Mouse (Mus musculus) embryo, embryonic 10.5 days (tissue): ENCODE data around the gene Ano8.

Experiments
- DNase-seq: peaks from one replicate; pipeline ENCODE4 v3.0.0-alpha.2; 2015; ENCODE audit warnings: low spot score

Ano8 gene

DNA sequence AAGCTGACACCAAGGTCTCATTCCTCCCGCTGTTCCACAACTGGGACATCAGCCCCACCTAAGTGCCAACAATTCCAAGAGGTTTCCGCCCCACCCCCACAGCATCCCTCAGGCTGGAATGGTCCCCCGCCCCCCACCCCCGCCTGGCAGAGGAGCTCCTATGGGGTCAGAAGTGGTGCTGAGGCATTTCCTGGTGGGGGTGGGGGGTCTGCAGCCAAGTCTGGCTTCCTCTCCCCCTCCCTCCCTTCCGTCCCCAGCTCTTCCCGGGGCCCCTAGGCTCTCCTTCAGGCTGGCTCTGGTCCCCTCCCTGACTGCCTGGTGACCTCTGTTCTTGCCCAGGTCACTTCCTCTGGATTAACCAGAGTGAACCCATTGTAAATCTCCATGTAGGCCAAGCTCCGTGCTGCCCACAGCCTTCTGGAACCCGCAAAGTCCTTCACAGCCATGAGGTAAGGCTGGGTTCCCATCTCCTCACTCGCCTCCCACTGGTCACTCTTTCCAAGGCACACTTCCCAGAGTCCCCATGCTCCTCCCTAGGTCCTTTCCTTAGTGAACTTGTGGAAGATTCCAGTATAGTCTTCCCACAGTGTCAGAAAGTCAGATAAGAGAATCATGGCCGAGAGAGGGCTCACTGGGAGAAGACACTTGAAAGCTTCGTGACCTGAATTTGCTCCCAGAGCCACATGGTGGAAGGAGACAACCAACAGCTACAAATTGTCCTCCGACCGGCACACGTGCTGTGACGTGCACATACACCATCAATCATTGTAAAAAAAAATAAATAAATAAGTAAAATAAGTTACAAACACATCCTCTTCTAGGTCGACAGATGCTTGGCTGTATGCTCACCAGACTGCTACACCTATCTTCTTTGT lies 13.3 kb upstream of the Ano8 start:
- DNase-seq, result peak; percentile 66

DNA sequence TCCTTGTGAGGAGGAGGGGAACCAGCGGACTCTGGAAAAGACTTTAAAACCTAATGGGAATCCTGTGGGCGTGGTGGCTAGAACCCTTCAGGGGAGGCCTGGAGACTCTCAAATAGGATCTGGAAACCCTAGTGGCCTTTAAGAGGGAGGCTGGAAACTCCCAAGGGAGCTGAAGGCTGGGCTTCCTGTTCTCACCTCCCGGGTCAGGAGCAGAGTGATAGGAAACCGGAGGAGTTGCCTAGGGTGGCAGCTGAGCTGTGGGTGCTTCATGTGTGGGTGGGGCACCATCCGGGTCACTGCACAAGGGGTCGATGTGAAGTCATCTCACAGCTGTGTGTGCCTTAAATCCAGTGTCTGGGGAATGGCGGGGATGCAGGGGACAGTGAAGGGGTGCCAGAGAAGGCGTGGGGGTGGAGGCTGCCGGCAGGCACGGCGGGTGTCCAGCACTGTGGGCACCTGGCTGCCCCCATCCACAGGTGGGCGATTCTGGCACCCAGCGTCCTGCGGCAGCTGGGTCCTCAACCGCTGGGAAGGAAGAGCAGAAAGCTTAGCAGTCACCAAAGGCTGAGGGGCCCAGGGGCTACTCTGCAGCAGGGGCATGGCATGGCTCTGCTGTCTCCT lies 12.2 kb upstream of the Ano8 start:
- DNase-seq, result peak; percentile 35

DNA sequence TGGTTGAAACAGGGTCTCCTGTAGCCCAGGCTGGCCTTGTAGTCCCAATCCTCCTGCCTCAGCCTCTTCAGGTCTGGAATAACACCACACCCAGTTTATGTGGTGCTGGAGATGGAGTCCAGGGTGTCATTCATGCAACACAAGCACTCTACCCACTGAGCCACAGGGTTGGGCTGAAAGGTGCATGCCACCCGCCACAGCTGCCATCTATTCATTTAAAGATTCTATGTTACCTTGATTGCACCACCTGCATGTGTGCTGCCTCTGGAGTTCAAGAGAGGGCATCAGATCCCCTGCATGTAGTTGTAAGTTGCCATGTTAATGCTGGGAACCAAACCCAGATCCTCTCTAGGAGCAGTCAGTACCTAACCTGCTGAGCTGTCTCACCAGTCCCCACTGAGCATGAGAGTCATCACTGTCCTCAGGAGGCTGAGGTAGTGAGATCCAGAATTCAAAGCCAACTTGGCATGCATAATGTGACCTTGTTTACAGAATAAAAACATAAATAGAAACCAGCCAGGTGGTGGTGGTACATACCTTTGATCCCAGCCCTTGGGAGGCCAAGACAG lies 11.4 kb upstream of the Ano8 start:
- DNase-seq, result no peak

DNA sequence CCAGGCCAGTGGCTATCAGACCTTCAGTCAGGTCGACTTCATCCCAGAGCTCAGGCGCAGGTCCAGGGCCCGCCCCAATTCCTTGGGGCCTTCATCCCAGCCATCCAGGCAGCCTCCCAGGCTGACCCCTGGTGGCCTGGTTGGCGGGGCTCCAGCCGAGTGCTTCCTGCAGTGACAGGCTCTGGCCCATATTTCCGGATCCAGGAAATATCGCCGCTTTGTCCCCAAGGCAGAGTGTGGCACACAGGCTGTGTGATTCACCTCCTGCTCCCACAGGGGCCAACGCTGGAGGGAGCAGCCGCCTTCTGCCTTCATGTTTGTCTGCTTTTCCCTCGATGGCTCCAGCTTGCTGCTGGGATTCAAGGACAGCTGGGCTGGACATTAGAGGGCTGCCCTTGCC lies 10.7 kb upstream of the Ano8 start:
- peak; percentile 39 for DNase-seq

DNA sequence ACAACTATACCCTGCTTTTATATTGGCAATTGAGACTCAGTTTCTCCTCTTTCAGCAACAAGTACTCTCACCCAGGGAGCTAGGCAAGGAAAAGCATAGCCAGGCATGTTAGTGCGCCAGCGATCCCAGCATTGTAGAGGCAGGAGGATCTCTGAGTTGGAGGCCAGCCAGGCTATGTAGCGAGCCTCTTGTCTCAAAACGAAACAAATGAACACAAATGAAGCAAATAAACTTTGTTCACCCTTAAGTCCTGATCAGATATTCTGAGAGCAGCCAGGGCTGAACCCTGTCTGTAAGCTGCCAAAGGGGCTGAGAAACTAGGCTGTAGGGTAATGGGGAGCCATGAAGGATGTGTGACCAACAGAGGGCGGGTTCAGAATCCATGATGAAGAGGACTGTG lies 10.0 kb upstream of the Ano8 start:
- DNase-seq, result no peak

DNA sequence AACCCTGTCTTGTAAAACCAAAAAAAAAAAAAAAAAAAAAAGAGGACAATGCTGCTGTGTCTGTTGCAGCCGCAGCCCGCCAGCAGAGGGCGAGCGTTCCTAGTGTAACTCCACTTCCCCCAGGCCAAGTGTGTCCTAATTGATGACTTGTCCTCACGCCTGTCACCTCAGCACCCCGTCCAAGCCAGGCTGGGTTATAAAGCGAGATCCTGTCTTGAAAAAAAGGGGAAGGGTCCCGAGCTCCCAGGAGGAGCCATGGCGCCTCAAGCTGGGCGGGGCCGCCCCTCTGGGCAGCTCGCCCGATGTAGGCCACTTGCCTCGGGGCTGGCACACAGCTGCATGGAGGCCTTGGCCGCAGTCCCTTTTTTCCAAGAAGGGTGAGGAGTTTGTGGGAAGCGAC lies 9.3 kb upstream of the Ano8 start:
- DNase-seq, result peak; percentile 91

DNA sequence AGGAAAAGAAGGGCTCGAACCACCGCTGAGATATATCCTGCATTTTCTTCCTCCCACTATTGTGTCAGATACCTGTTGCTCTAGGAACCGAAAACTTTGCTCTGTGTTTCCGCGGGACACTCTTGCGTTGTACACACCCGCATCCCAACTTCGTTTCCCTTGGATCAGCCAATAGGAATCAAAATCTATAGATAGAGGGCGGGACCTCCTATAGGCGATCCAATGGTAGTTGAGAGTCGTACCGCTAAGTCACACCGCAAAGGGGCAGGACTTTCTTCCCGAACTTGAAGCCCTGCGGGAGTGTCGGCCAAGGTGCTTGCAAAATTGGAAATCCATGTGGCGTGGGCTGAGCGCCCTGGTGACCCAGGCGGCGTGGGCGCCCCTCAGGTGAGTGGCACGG lies 2.7 kb upstream of the Ano8 start:
- peak; percentile 98 for DNase-seq

DNA sequence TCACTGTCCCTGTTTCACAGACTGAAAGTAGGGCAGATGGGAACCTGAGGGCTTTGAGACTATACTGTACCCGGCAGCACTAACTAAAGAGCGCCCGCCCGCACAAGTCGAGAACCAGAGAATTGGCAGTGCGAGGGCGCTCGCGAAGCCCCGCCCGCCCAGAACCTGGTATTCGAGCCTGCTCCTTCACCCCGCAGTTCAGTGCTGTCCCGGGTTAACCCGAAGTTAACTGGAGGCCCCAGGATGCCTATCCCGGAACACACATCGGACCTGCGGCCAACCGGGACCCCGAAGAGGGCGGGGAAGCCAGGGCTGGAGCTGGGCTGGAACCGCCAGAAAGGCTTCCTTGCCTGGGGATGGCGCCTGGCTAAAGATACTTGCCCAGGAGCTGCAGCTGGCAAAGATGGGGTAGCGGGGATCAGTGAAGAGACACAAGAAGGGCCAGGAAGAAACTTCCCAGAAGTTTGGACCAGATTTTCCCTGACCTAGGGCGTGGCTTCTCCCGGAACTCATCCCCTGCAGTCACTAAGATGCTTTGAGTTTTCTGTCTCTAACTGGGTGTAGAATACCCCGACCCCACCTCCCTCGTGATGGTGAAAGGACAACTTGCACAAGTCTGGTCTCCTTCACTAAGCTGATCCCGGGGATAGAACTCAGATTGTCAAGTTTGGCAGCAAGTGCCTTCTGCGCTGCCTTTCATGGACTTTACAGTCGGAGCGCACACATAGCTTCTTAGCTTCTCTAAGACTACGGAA lies 2.1 kb upstream of the Ano8 start, which contains the start of gene Gtpbp3:
Gtpbp3 (plus strand) TSS at position 413 of the 755 bp plus-strand sequence.
- DNase-seq, result peak; percentile 89

DNA sequence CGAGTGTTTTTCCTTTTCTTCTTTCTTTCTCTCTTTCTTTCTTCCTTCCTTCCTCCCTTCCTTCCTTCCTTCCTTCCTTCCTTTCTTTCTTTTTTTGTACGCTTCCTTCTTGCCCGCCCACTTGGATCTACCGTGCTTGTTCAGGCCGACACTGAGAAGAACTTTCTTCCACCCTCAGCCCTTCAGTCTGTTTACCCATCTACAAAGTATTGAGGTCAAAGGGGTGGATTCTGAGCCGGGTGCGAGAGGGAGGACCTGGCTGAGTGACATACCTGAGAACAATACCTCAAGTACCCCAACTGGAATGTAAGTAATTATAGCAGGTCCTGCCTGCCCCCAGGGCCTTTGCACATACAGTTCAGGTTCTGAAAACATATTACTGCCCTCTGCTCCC lies 370 bp upstream of the Ano8 start:
- DNase-seq, result no peak

DNA sequence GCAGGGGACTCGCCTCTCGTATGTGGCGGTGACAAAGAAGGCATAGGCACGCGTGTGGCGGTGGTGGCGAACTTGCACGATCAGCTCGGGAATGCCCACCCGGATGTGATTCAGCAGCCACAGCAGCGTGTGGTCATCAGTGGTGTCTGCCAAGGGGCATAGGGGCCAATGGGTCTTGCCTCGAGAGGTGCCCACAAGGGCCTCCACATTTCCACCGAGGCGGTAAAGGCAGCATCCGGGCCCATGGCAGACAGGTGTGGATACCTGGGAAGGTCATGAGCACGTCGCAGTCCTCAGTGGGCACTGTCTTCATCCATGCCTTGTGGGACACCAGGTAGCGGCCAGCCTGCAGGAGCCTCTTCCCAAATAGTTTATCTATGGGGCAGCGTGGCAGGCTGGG lies 1.0 kb downstream of the Ano8 start:
- DNase-seq, result no peak

DNA sequence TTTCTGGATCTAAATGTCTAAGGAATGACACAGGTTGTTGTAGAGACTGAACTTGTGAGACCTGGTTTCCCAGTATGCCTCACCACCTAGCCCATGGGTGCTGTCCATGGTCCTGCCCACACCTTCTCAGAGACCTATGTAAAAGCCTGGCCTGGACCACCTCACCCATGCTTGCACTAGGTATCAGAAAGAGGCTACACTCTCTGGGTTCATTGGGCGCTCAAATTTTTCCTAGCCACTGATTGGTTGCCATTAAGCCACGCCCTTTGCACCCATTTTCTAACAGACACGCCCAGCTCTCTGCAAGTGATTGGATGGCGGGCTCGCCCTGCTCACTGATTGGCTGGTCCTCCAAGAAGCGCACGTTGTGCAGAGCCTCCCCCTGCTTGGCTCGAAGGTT lies 1.8 kb downstream of the Ano8 start:
- DNase-seq, result peak; percentile 76

DNA sequence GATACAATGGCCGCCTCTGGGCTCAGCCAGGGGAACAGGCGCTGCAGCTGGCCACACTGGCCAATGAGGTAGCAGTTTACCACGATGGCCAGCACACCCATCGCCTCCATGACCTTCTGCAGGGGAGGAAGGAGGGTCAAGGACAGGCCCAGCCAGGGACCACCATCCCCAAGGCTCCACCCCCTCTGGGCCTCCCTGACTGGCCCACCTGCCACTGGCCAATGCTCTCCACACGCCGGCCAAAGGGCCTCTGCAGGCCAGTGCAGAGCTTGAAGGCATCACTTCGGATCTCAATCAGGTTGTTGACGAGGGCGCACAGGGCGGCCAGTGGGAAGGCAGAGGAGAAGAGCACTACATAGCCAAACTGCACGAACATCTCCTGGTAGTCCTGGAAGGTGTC lies 6.8 kb downstream of the Ano8 start:
- no peak for DNase-seq

DNA sequence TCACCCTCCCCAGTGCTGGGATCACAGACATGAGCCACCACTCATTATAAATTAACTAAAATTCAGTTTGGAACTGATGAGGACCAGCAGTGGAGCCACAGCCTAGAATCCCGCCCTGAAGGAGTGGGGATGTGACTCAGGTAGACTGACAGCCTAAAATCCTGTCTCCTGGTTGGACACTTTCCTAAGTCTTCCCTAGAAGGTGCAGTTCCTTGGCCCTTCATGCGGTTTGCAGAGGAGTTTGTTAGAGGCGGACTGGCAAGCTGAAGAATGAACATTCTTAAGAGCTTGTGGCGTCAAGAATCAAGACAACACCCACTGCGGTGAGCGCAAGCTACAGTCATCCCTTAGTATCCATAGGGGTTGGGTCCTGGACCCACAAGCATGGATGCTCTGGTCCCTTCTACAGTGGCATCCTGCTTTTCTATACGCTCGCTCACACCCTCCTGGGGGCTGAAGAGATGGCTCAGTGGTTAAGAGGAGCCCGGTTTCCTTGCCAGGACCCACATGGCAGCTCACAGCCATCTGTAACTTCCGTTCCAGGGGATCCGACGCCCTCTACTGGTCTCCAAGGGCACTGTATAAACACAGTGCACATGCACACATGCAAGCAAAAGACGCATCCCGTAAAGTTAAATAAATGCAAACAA lies 8.4 kb downstream of the Ano8 start:
- peak; percentile 65 for DNase-seq

DNA sequence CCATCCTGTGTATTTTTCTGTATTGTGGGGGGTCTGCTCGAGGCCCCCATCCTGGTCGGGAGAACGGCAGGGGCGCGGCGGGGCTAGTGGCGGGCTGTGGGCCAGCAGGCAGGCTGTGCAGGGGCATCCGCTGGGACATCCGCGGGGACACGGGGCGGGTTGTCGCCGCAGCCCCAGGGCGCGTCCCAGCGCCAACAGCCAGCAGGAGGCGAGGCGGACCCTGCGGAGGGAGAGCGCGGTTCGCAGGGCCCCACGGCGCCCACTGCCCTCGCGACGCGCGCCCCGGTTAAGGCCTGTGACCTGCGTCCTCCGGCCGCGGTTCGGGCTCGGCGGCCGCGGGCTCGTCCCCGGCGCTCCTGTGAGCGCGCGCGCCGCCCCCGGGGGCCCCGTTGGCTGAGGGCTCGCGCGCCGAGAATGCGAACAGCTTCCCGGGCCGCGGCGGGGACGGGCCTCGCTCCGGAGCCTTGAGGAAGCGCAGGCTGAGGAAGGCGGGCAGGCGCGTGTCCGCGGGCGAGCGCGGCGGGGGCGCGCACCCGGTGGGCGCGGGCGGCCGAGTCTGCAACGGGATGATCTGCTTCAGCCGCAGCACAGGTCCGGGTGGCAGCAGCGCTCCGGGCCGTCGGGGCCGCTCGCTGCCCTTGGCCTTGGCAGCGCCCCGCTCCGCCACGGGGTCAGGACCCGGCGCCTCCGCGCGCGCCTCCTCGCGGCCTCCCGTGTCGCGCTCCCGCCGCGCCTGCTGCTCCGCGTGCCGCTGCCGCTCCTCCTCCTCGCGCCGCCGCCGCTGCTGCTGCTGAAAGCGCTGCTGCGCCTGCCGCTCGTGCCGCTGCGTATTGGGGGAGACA lies 9.4 kb downstream of the Ano8 start:
- peak; percentile 84 for DNase-seq

DNA sequence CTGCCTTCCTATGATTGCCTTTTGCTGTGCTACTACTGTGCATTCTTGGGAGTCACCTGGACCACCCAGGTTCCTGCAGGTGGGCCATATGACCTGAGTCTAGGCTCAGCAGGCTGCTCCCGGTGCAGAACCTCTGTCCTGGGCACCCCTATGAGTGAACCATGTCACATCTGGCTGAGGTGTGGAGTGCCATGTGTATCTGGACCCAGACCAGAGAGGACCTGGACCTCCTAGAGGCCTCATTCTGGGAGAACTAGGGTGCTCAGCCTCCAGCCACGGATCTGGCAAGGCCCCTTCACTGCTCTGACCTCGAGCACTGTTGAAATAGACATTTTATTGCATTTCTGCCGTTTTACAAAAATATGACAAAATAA lies 10.1 kb downstream of the Ano8 start:
- peak; percentile 16 for DNase-seq

DNA sequence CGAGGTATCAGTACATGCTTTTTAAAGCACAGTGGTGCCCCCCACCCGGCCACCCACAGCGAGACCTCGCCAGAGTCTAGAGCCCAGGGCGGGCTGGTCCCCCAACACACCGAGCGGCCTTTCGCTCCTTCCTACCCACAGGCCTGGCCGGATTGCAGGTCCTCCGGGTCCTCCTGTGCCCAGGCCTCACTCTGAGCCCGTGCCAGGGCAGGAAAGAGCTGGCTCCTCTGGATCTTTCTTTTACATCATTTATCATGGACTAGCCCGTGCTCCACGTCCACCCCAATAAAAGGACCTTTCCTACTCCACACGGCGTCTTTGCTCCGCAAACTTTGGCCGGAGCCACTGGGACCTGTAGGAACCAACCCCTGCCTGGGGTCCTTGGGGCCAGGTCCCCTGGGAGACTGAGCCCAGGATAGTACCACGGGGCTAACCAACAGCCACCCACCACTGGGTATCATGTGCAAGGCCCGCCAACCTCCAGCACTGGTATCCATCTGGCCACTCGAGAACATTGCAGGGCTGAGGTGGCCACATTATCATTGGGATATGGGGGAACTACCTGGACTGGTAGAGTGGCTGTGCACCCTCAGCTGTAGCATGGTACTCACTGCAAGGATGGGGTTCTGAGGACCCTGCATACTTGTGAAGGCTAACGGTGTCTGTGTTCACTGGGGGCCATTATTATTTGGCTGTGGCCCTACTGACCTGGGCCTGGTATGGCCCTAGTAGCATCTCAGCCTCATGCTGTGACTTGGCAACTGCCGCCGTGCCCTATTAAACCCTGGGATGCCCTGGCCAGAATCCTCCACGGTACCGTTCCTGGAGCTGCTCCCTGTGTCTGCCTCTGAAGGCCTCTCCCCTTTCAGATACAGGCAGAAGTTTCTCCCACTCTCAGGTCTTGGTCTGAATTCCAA lies 10.7 kb downstream of the Ano8 start:
- DNase-seq, result no peak

DNA sequence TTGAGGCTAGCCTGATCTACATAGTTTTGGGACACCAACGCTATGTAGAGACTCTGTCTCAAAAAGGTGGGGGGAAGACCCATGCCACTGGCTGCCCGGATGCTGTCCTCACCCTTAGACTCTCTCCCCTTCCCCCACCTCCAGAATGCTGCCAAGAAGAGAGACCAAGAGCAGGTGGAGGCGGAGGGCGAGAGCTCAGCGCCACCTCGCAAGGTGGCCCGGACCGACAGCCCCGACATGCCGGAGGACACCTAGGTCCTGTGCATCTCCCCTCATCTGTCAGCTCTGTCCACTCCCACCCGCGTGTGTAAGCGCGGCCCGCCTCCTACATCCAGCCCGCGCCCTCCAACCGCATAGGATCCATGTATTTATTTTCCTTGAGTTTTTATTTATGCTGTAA lies 11.4 kb downstream of the Ano8 start:
- no peak for DNase-seq

DNA sequence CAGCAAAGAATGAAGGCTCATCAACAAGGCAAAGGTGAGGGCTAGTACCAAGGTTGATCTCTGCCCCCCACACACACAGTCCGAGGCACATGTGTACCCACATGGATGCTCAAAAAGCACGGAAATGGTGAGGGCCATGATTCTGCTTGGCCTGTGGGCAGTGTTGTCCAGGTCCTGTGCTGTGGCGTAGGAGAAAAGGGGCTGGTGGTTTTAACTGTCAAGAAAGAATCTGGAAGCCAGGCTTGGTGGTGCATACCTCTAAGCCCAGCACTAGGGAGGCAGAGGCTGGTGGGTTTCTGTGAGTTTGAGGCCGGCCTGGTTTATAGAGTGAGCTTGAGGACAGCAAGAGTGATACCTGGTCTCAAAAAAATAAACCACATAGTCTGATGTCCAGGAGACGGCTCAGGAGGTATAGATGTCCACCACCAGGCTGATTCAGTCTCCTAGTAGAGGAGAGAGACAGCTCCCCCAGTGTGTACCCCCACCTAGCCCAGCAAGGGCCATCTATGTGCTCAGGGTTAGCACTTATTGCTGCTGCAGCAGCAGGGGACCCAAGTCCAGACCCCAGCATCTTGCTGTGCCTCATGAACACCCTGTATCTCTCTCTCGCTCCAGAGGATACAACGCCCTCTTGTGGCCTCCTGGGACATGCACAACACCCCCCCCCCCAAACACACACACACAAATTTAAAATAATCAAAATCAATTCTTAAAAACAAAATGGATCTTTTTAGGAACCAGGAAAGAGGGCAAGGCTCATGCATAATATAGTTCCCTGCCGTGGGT lies 13.0 kb downstream of the Ano8 start:
- DNase-seq, result no peak

DNA sequence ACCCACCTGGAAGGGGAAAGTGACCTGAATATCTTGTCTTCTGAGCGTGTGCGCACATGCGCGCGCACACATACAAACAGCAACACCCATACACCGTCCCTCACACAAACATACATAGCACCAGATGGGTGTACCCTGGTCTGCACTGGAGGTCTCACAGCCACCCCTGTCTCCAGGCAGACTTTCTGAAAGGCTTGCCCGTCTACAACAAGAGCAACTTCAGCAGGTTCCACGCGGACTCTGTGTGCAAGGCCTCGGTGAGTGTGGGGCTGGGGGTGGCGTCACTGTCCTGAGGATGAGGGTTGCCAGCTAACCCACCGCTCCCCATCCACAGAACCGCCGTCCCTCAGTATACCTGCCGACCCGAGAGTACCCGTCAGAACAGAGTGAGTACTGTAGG lies 13.9 kb downstream of the Ano8 start:
- no peak for DNase-seq
